Mouse (Mus musculus): ENCODE data around the gene Kif15. TPM values are rescaled to one million over a fixed set of nuclear protein-coding genes. Genes with fewer than 3 reads are reported as not detected.

Gene Kif15
- 0.51 and 0.92 TPM in 2 replicates for polyA plus RNA-seq (2012; rRNA removed; ENCODE audit: low replicate concordance)

GRCm38 (mm10) chr9:122950643-122951475 lies at the start of gene Kif15, which contains the start of gene 1110059G10Rik:
TSS of gene Kif15 (plus strand) at chr9:122951046.
TSS of gene 1110059G10Rik (minus strand) at chr9:122951000.

GRCm38 (mm10) chr9:122922936-122923381 lies 27.9 kb upstream of the Kif15 start, which contains the start of gene Zfp105:
TSS of gene Zfp105 (plus strand) at chr9:122923072.

GRCm38 (mm10) chr9:123020995-123021631 lies 70.3 kb downstream of the Kif15 start, which contains the start of gene Tmem42:
TSS of gene Tmem42 (plus strand) at chr9:123021326.

GRCm38 (mm10) chr9:123034426-123034825 lies 83.6 kb downstream of the Kif15 start, which contains the start of gene Tgm4:
TSS of gene Tgm4 (plus strand) at chr9:123034726.

Other genes with a start within 250 kb of the Kif15 start
- gene Topaz1, start 203.7 kb upstream of the Kif15 start, polyA plus RNA-seq (2012; rRNA removed; ENCODE audit: low replicate concordance) = not detected in 2 replicates
- gene Tcaim, start 145.5 kb upstream of the Kif15 start, polyA plus RNA-seq (2012; rRNA removed; ENCODE audit: low replicate concordance) = 0.79 and 1.1 TPM in 2 replicates
- gene Gm35549, start 107.0 kb upstream of the Kif15 start, polyA plus RNA-seq (2012; rRNA removed; ENCODE audit: low replicate concordance) = not detected in 2 replicates
- 2.0 and 7.3 TPM in 2 replicates for gene Zfp445, start 85.0 kb upstream of the Kif15 start, polyA plus RNA-seq (2012; rRNA removed; ENCODE audit: low replicate concordance)
- 0.71 and 1.2 TPM in 2 replicates for gene Zkscan7, start 65.4 kb upstream of the Kif15 start, polyA plus RNA-seq (2012; rRNA removed; ENCODE audit: low replicate concordance)
- gene Zfp105, start 28.0 kb upstream of the Kif15 start, polyA plus RNA-seq (2012; rRNA removed; ENCODE audit: low replicate concordance) = 0.05 TPM in 1 of 2 replicates, not detected in the other
- gene 1110059G10Rik, start within 50 bp of the Kif15 start, polyA plus RNA-seq (2012; rRNA removed; ENCODE audit: low replicate concordance) = 0.69 and 1.1 TPM in 2 replicates
- 8.5 and 11.1 TPM in 2 replicates for gene Tmem42, start 70.3 kb downstream of the Kif15 start, polyA plus RNA-seq (2012; rRNA removed; ENCODE audit: low replicate concordance)
- gene Tgm4, start 83.7 kb downstream of the Kif15 start, polyA plus RNA-seq (2012; rRNA removed; ENCODE audit: low replicate concordance) = not detected in 2 replicates
- 149 and 287 TPM in 2 replicates for gene Zdhhc3, start 162.2 kb downstream of the Kif15 start, polyA plus RNA-seq (2012; rRNA removed; ENCODE audit: low replicate concordance)
- gene Exosc7, start 162.2 kb downstream of the Kif15 start, polyA plus RNA-seq (2012; rRNA removed; ENCODE audit: low replicate concordance) = 4.8 and 9.9 TPM in 2 replicates
- gene Clec3b, start 199.9 kb downstream of the Kif15 start, polyA plus RNA-seq (2012; rRNA removed; ENCODE audit: low replicate concordance) = 39.9 and 40.1 TPM in 2 replicates

All from duodenum, adult 2 months (tissue).